Mouse (Mus musculus) adipose tissue, adult 10 weeks (tissue): ENCODE results near the gene Scgb2b12. TPM values are rescaled to one million over a fixed set of nuclear protein-coding genes. Genes with fewer than 3 reads are reported as not detected.

Source experiments
- polyA plus RNA-seq: library from polyadenylated mRNA; stranded (reverse); fragments of 350-450 nt; fragmentation: Illumina TruSeq; extraction: RNeasy Lipid Tissue Mini Kit (QIAGEN cat#74804); gene quantifications from one replicate; pipeline ENCODE4 v1.2.3, GENCODE M21; 2014; ENCODE audit warnings: low read depth, low replicate concordance

The Scgb2b12 gene
- polyA plus RNA-seq = not detected

DNA sequence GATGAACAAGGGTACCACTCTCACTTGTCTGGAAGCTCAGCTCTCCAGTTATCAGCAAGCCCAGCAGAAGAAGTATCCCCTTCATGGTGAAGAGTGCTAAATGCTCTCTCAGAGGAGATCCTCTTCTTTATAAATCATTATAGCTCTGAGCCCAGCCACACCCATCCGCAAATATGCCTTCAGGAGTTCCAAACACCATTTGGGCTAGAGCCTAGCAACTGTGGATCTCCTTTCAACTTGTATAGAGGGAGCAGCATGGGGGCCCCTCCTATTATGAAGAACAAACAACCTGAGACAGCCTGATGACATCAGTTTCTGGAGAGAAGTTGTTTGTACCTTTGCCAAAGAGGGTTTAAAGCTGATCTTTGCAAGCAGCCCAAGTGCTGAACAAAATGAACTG, at the start of gene Scgb2b12:
Gene Scgb2b12 (minus strand): TSS at position 101 of the 400 bp plus-strand sequence.

DNA sequence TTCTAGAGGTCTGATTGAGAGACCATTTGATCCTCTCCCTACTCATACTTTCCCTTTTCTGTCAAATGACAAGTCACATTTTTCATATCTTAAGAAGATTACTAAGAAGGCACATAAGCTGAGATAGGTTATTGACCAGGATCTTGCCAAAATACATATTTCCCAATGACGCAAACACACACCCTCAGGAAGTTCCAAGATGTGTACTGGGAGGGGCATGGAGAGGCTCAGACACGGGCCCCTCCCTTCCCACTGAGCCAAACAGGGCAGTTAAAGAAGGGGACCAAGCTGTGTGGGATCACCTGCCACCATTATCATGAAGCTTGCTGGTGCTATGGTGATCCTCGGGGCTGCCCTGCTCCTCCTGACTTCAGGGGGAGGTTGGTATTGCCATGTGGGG, 6.8 kb upstream of the Scgb2b12 start, which contains the start of gene Scgb1b12:
Gene Scgb1b12 (plus strand): TSS at position 301 of the 400 bp plus-strand sequence.

Other genes starting within 250 kb of the Scgb2b12 start
- gene Scgb1b10, start 226.4 kb downstream of the Scgb2b12 start, polyA plus RNA-seq = not detected
- not detected for gene Scgb2b11, start 116.1 kb downstream of the Scgb2b12 start, polyA plus RNA-seq
- gene Scgb1b11, start 104.4 kb downstream of the Scgb2b12 start, polyA plus RNA-seq = not detected
- not detected for gene Scgb1b12, start 6.9 kb upstream of the Scgb2b12 start, polyA plus RNA-seq
- not detected for gene Scgb1b29, start 114.3 kb upstream of the Scgb2b12 start, polyA plus RNA-seq